Mouse (Mus musculus): ENCODE results near the gene Myg1.

Gene Myg1

GRCm38 (mm10) chr15:102344490-102344889 is 13.0 kb downstream of the Myg1 start:
- DNase-seq (ENCODE audit: inconsistent ontology term) = no peak

DNA sequence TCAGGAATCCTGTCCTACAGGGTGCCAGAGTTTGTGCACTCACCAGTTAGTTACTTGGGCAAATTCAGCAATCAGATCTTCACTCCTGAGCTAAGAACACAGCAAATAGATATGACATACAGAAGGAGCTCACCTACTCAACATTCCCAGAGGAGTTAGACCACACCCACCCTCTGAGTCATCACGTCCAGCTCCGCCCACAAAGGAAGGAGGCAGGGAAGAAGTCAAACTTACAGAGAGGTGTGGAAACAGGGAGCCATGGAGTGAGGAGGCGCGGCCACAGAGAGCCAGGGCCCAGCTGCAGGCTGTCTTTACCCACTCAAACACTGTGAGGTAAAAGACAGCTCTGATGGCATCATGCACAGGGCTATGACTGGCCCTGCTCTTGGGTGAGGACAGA is 14.9 kb downstream of the Myg1 start:
- DNase-seq (ENCODE audit: inconsistent ontology term) = no peak

DNA sequence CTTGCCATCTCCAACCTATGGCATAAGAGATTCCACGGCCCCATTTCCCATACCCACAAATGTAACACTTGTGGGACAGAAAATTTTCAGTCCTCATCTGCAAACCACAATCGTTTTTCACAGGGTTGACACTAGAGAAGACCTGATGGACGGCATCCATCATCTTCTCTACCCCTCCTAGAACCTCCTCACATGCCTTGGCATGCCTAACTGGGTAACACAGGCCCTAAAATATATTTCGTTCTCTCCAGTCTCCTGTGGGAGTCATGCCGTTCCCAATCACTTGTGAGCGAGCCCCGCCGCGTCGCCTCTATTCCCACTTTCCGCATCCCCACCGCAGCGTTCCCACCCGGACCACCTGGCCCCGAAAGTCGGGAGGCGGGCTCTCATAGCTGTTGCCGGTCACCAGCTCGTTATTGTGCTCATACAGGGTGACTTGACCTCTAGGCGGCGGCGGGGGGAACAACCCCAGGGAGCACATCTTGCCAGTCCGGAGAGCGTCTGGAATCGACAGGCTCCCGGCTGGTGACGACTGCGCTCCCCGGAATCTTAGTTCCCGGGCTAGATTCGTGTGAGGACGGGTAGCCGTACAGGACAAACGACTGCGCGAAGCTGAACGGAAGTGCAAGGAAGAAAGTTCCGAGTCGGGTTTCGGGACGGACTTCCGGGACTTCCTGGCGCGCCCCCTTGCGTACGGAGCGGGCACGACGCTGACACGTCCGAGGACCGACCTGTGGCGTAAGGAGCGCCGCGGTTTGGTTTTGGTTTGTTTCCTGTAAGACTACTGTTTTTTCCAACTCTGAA is 18.8 kb downstream of the Myg1 start, which contains the start of gene Aaas:
Gene Aaas (minus strand): TSS at position 634 of the 804 bp plus-strand sequence.
- DNase-seq (ENCODE audit: inconsistent ontology term) = peak; percentile 97

DNA sequence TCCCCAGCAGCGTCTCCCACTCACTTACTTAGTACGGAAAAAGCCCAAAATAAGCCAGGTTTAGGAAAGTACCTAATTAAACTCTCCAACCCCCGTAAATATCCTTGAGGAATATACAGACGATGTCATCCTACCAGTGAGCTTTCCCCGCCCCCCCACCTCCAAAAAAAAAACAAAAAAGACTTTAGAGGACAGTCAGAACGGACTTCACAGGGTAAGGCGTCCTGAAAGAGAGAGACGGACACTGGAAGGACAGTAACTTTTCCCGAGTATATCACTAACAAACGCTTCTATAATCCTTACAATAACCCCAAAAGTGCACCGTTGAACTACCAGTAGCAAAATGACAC is 19.4 kb downstream of the Myg1 start:
- no peak for DNase-seq (ENCODE audit: inconsistent ontology term)

DNA sequence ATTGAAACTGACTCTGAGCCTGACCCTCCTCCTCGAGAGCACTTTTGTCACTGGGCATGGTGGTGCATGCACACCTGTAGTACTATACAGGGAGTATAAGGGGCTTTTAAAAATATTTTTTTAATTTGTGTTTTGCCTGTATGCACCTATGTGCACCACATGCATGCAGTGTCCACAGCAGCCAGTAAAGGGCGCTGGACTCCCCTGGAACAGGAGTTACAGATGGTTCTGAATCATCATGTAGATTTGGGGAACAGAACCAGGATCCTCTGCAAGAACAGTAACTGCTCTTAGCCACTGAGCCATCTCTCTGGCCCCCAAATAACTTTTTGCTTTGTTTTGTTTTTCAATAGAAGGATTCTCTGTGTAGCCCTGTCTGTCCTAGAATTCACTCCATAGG is 20.7 kb downstream of the Myg1 start:
- no peak for DNase-seq (ENCODE audit: inconsistent ontology term)

- no peak for DNase-seq (ENCODE audit: inconsistent ontology term)
Measured at GRCm38 (mm10) chr15:102353986-102354385, 22.5 kb downstream of the Myg1 start.

DNA sequence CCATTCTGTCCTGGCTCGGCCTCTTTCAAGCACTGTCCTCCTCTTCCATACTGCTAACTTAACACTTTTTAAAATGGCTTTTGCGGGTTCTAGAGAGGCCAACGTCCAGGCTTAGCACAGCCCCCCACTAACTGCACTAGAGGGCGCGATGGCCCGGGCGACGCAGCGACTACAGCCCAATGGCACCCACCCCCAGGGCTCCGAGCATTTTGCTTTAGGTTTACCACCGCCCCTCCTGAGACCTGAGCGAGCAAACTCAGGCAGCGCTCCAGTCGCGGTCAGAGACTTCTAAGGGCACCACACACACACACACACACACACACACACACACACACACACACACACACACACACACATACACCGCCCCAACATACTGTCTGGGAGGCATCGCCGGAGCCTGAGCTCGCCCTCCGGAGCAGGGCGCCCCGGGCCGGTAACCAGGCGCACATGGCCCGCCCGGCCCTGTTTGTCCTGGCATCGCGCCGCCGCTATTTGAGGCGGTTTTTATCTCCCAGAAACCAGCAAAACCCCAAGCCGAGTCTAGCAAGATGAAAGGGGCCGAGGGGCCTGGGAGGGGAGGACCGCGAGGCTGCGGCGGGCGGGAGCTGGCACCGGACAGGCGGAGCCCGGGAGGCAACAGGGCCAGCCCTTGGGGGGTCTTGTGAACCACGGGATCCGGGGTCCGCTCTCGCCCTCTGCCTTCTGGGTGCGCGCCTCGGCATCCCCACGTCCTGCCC is 23.8 kb downstream of the Myg1 start:
- peak; percentile 76 for DNase-seq (ENCODE audit: inconsistent ontology term)

DNA sequence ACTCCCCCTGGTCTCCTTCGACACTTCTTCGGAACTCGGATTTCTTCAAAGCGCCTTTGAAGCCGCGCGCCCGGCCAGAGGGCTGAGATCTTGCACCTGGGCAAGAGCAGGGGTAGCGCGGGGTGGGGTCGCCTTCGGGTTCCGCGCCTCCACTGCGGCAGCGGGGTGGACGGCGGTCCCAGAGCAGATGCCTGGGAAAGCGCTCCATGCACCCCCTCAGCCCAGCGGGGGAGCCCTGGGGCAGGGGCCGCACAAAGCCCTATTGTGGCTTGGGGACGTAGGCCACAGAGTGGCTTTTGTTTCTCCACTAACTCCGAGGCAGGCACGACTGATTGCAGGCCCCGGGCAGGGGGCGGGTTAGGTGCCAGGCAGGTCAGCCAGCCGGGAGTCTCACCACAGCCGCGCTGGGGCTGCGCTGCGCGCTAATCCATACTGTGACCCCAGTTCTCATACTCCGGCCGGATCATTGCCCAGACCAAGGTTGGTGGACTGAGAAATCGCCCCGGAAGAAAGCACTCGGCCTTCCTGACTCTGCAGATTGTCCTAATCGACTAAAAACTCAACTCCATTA is 24.4 kb downstream of the Myg1 start:
- peak; percentile 80 for DNase-seq (ENCODE audit: inconsistent ontology term)

GRCm38 (mm10) chr15:102356501-102357325 is 25.2 kb downstream of the Myg1 start:
- DNase-seq (ENCODE audit: inconsistent ontology term) = no peak

DNA sequence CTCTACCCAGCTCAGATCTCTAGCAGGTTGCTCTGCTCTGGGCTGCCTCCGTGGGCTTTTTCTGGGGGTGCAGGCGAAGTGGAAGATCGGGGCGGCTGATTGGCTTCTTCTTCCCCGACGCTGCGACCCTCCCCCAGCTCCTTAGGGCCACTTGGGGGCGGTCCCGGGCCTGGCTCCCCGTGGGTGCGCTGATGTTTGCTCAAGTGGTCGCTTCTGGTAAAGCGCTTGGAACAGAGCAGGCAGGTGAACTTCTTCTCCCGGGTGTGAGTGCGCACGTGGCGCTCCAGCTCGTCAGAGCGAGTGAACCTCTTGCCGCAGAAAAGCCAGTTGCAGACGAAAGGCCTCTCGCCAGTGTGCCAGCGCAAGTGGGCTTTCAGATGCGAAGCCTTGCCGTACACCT is 26.6 kb downstream of the Myg1 start:
- DNase-seq (ENCODE audit: inconsistent ontology term) = no peak

- DNase-seq (ENCODE audit: inconsistent ontology term) = no peak
Measured at GRCm38 (mm10) chr15:102358834-102359233, 27.3 kb downstream of the Myg1 start.

GRCm38 (mm10) chr15:102362648-102363047 is 31.1 kb downstream of the Myg1 start:
- DNase-seq (ENCODE audit: inconsistent ontology term) = peak; percentile 23

DNA sequence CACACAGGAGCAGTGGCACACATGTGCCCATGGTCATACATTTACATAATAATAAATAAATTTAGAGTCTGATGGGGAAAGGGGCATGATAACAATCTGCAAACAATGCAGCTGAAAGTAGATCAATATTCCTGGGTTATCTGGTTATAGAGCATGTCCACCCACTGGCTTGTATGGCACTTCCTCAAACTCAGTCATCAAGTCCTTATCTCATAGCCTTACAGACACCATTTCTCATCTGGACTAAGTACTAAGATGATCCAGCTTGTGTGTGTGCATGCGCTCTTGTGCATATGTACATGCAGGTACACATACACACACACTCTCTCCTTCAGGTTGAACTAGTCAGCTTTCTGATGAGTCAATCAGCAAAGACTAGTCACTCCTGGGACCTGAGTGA is 33.2 kb downstream of the Myg1 start:
- DNase-seq (ENCODE audit: inconsistent ontology term) = no peak

- no peak for DNase-seq (ENCODE audit: inconsistent ontology term)
Measured at GRCm38 (mm10) chr15:102366238-102366637, 34.7 kb downstream of the Myg1 start.

DNA sequence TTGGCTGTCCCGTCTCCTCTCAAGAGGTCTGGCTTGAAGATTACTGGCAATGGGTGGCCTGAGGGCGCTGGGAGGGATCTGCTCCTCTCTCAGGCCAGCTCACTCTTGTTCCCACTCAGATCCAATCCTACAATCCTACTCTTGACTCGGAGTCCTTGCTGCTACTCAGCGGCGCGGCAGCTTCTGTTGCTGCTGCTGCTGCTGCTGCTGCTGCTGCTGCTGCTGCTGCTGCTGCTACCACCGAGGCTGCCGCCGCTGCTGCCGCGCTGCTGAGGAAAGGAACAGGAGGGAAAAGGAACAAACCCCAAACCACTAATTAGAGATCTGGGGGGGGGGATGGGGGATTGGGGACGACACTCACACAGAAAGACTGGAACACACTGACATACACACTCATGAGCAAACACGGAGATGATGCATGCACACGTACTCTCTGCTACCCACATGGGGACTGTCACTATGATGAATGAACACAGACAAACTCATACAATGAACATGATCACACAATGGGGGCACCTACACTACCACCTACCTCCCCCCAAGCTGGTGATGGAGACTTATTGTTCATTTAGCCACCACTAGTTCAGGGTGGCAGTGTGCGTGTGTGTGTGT is 35.3 kb downstream of the Myg1 start, which contains the start of gene Sp7:
Gene Sp7 (minus strand): TSS at position 450 of the 612 bp plus-strand sequence.
- peak; percentile 28 for DNase-seq (ENCODE audit: inconsistent ontology term)

- DNase-seq (ENCODE audit: inconsistent ontology term) = no peak
Measured at GRCm38 (mm10) chr15:102369972-102370371, 38.5 kb downstream of the Myg1 start.

DNA sequence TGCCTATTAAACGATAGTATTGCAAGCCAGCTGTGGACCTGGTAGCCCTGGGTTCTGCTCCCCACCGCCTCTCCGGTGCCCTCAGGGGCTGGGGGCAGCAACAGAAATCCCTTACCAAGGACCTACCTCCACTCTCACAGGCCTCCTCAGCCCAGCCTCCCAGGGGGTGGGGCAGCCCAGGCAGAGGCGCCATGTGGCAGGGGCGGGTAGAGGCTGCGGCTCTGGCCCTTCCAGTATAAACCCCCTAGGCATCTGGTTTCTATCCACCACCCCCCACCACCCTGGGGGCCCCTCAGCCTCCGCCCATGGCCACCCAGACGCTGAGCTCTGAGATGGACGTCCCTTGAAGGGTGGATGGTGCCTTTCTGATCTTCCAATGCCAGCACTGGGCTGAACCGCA is 39.2 kb downstream of the Myg1 start:
- no peak for DNase-seq (ENCODE audit: inconsistent ontology term)

GRCm38 (mm10) chr15:102376453-102377162 is 45.1 kb downstream of the Myg1 start:
- DNase-seq (ENCODE audit: inconsistent ontology term) = peak; percentile 85

- peak; percentile 82 for DNase-seq (ENCODE audit: inconsistent ontology term)
Measured at GRCm38 (mm10) chr15:102377163-102377543, 45.6 kb downstream of the Myg1 start.

GRCm38 (mm10) chr15:102377810-102378262 is 46.3 kb downstream of the Myg1 start:
- DNase-seq (ENCODE audit: inconsistent ontology term) = peak; percentile 38

DNA sequence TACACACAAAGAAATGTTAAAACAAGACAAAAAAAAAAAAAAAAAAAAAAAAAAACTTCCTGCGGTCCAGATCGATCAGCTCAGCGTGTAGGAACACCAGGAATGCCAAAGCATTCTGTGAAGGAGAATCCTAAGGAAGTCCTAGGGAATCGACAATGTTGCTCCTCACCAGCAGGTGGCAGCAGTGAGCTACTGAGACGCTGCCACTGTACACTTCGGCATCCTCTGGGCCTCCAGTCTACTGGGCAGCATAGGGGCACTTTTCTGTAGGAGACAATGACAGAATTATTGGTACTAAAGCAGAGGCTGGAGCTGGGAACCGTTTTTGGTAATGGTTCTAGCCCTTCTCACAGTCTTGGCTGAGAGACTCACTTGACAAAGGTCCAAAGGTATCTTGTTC is 50.1 kb downstream of the Myg1 start:
- peak; percentile 51 for DNase-seq (ENCODE audit: inconsistent ontology term)
